Comparison of ENCODE assay signal across 9 mouse cellular contexts in genomic region chr4:116722230-116722629, GRCm38 (mm10). TPM values are rescaled to one million over a fixed set of nuclear protein-coding genes. Genes with fewer than 3 reads are reported as not detected.
DNase-seq lines count a peak whose midpoint lies in the region; ATAC-seq and TF ChIP-seq lines count a peak whose summit lies in the region.
"Had no signal": no experiment of that assay in that cellular context is flagged by ENCODE, and none has a peak within 500 bp of the region (broad histone marks: within the 10 kb centered on the region; RNA-seq: fewer than 3 reads in every experiment).

No protein-coding gene starts in this region.

- WGBS in lung, embryonic 14.5 days = 42% methylated on average over 7 of the region's 7 CpGs
- 39% methylated on average over 7 of the region's 7 CpGs for WGBS in forebrain, embryonic 13.5 days
- 41% methylated on average over 7 of the region's 7 CpGs for WGBS in midbrain, embryonic 14.5 days

- H3K4me2 ChIP-seq in lung, embryonic 14.5 days = peak overlapping the region; percentile 81
- H3K4me2 ChIP-seq in forebrain, embryonic 13.5 days = peak overlapping the region; percentile 96; the same call in 1 of the 2 replicates
- peak overlapping the region; percentile 87; the same call in 1 of the 2 replicates for H3K4me2 ChIP-seq in midbrain, embryonic 14.5 days (ENCODE audit: low read length)

- no peaks in the 10 kb centered on the region for H3K9me3 ChIP-seq in lung, embryonic 14.5 days (ENCODE audit: low read depth, low read length)
- H3K9me3 ChIP-seq in forebrain, embryonic 13.5 days (replicated peaks) = no peaks in the 10 kb centered on the region
- no peaks in the 10 kb centered on the region for H3K9me3 ChIP-seq in midbrain, embryonic 14.5 days (ENCODE audit: control insufficient read depth, low read length)

- no peak overlapping the region for H3K9ac ChIP-seq in lung, embryonic 14.5 days
- no peak overlapping the region for H3K9ac ChIP-seq in forebrain, embryonic 13.5 days
- H3K9ac ChIP-seq in midbrain, embryonic 14.5 days (replicated peaks; ENCODE audit: low read length) = no peak overlapping the region; the same call in 1 of the 2 replicates

- no peaks in the 10 kb centered on the region for H3K4me1 ChIP-seq in lung, embryonic 14.5 days (ENCODE audit: insufficient read depth)
- peaks cover 18% of the 10 kb centered on the region for H3K4me1 ChIP-seq in forebrain, embryonic 13.5 days
- peaks cover 6% of the 10 kb centered on the region; the same call in 1 of the 2 replicates for H3K4me1 ChIP-seq in midbrain, embryonic 14.5 days (ENCODE audit: control insufficient read depth, insufficient read depth, low read length)

- no peaks in the 10 kb centered on the region for H3K36me3 ChIP-seq in lung, embryonic 14.5 days (ENCODE audit: insufficient read depth)
- no peaks in the 10 kb centered on the region for H3K36me3 ChIP-seq in forebrain, embryonic 13.5 days (ENCODE audit: poor library complexity, severe bottlenecking)
- no peaks in the 10 kb centered on the region for H3K36me3 ChIP-seq in midbrain, embryonic 14.5 days (ENCODE audit: control insufficient read depth, insufficient read depth, low read length)

- peak overlapping the region; percentile 85 for H3K4me3 ChIP-seq in gastrocnemius, adult 2 months
- no peak overlapping the region; the same call in 1 of the 2 replicates for H3K4me3 ChIP-seq in lung, embryonic 14.5 days (ENCODE audit: low read depth, low read length)
- H3K4me3 ChIP-seq in forebrain, embryonic 13.5 days = no peak overlapping the region
- no peak overlapping the region for H3K4me3 ChIP-seq in midbrain, embryonic 14.5 days (replicated peaks; ENCODE audit: low read depth, low read length)

- TF ChIP-seq CTCF in gastrocnemius, adult 2 months (IDR thresholded peaks at IDR 0.05) = no peak
- no peak for TF ChIP-seq CTCF in lung, embryonic 14.5 days (IDR thresholded peaks at IDR 0.05; ENCODE audit: low read depth)

- H3K27me3 ChIP-seq in lung, embryonic 14.5 days (ENCODE audit: insufficient read depth, low read length) = no peaks in the 10 kb centered on the region
- 0 out of 2 replicates have a peak, but pooled peaks cover 3% of the 10 kb centered on the region for H3K27me3 ChIP-seq in forebrain, embryonic 13.5 days
- no peaks in the 10 kb centered on the region for H3K27me3 ChIP-seq in midbrain, embryonic 14.5 days (ENCODE audit: control insufficient read depth, insufficient read depth, low read length)

- ATAC-seq in lung, embryonic 14.5 days (ENCODE audit: insufficient read depth) = no peak
- no peak for ATAC-seq in forebrain, embryonic 13.5 days
- ATAC-seq in midbrain, embryonic 14.5 days (ENCODE audit: low FRiP score, low TSS enrichment) = no peak

- no peak overlapping the region for H3K27ac ChIP-seq in gastrocnemius, adult 2 months
- H3K27ac ChIP-seq in lung, embryonic 14.5 days (ENCODE audit: low read depth) = no peak overlapping the region
- H3K27ac ChIP-seq in forebrain, embryonic 13.5 days = no peak overlapping the region
- H3K27ac ChIP-seq in midbrain, embryonic 14.5 days (replicated peaks; ENCODE audit: low read depth, low read length) = no peak overlapping the region

- intact Hi-C loops in gastrocnemius, adult 2 months (cut with DNase I) = no loop called here

- DNase-seq in gastrocnemius, adult 2 months = no peak
- DNase-seq in gastrocnemius, adult 18-20 months (ENCODE audit: low spot score) = no peak
- no peak for DNase-seq in lung, embryonic 14.5 days
- no peak for DNase-seq in lung, postnatal 4 days
- no peak for DNase-seq in midbrain, embryonic 14.5 days
- no peak for DNase-seq in adrenal gland, postnatal 25 days
- DNase-seq in frontal cortex, postnatal 10 days (ENCODE audit: low spot score in 2 of 2) = no peak
- DNase-seq: adrenal gland, postnatal 14 days had no signal

RNA-seq across cellular contexts. Expression of gene Tesk2, which starts 1.5 kb away (rescaled TPM):
- 1 to 10 TPM; 1.5 TPM for total RNA-seq in gastrocnemius, adult 2 months (2021)
- total RNA-seq in gastrocnemius, adult 18-20 months (2021) = 1 to 10 TPM; 1.6 to 1.8 TPM
- polyA plus RNA-seq in lung, embryonic 14.5 days (2014; fragmentation: Nextera tagmentation; extraction: Ambion mirVana) = 6.6 and 7.8 TPM in 2 replicates
- 5.3 and 5.8 TPM in 2 replicates for polyA plus RNA-seq in forebrain, embryonic 13.5 days (2015; fragmentation: Nextera tagmentation; extraction: Ambion mirVana)
- polyA plus RNA-seq in midbrain, embryonic 14.5 days (2014; fragmentation: Nextera tagmentation; extraction: Ambion mirVana) = 1.9 and 3.2 TPM in 2 replicates
- total RNA-seq in adrenal gland, postnatal 25 days (2021) = 4.8 and 9.0 TPM in 2 replicates

RNA-seq across cellular contexts. Expression of gene Ccdc163, which starts 13.9 kb away (rescaled TPM):
- total RNA-seq in gastrocnemius, adult 2 months (2021) = 1 to 10 TPM; 1.9 to 3.8 TPM
- 1 to 10 TPM; 2.2 to 2.6 TPM for total RNA-seq in gastrocnemius, adult 18-20 months (2021)
- polyA plus RNA-seq in lung, embryonic 14.5 days (2014; fragmentation: Nextera tagmentation; extraction: Ambion mirVana) = 30.0 and 35.1 TPM in 2 replicates
- 26.1 and 27.0 TPM in 2 replicates for polyA plus RNA-seq in forebrain, embryonic 13.5 days (2015; fragmentation: Nextera tagmentation; extraction: Ambion mirVana)
- 11.4 and 13.1 TPM in 2 replicates for polyA plus RNA-seq in midbrain, embryonic 14.5 days (2014; fragmentation: Nextera tagmentation; extraction: Ambion mirVana)
- total RNA-seq in adrenal gland, postnatal 25 days (2021) = 21.1 and 31.9 TPM in 2 replicates

RNA-seq across cellular contexts. Expression of gene Mmachc, which starts 14.0 kb away (rescaled TPM):
- 10 to 100 TPM; 25.5 to 46.4 TPM for total RNA-seq in gastrocnemius, adult 2 months (2021)
- 10 to 100 TPM; 33.3 to 34.9 TPM for total RNA-seq in gastrocnemius, adult 18-20 months (2021)
- polyA plus RNA-seq in lung, embryonic 14.5 days (2014; fragmentation: Nextera tagmentation; extraction: Ambion mirVana) = 18.0 and 20.7 TPM in 2 replicates
- polyA plus RNA-seq in forebrain, embryonic 13.5 days (2015; fragmentation: Nextera tagmentation; extraction: Ambion mirVana) = 31.4 and 34.2 TPM in 2 replicates
- polyA plus RNA-seq in midbrain, embryonic 14.5 days (2014; fragmentation: Nextera tagmentation; extraction: Ambion mirVana) = 16.3 and 20.6 TPM in 2 replicates
- total RNA-seq in adrenal gland, postnatal 25 days (2021) = 29.4 and 32.0 TPM in 2 replicates

RNA-seq across cellular contexts. Expression of gene Prdx1, which starts 36.9 kb away (rescaled TPM):
- total RNA-seq in gastrocnemius, adult 2 months (2021) = 100 to 1,000 TPM; 260 to 273 TPM
- 100 to 1,000 TPM; 267 to 272 TPM for total RNA-seq in gastrocnemius, adult 18-20 months (2021)
- polyA plus RNA-seq in lung, embryonic 14.5 days (2014; fragmentation: Nextera tagmentation; extraction: Ambion mirVana) = 1,429 and 1,485 TPM in 2 replicates
- polyA plus RNA-seq in forebrain, embryonic 13.5 days (2015; fragmentation: Nextera tagmentation; extraction: Ambion mirVana) = 809 and 818 TPM in 2 replicates
- 378 and 430 TPM in 2 replicates for polyA plus RNA-seq in midbrain, embryonic 14.5 days (2014; fragmentation: Nextera tagmentation; extraction: Ambion mirVana)
- total RNA-seq in adrenal gland, postnatal 25 days (2021) = 777 and 778 TPM in 2 replicates
